Mouse (Mus musculus) embryonic facial prominence, embryonic 10.5 days (tissue): ENCODE results near the gene Mt2. TPM values are rescaled to one million over a fixed set of nuclear protein-coding genes. Genes with fewer than 3 reads are reported as not detected.
"Not testable (repeated sequence)": the region's sequence is repeated elsewhere in the genome, so short reads cannot be mapped to it uniquely, and the experiment has no call there.

Source experiments
- DNase-seq: peaks from one replicate; pipeline ENCODE4 v3.0.0-alpha.2; 2017; ENCODE audit warnings: low spot score
- H3K27ac ChIP-seq: fragments of 300-500 bp; sonication (generic); replicated peaks from 2 replicates; pipeline ENCODE4 v1.5.1; 2016; ENCODE audit warnings: mild to moderate bottlenecking
- H3K27me3 ChIP-seq: fragments of 300-500 bp; sonication (generic); replicated peaks from 2 replicates; pipeline ENCODE4 v1.6.1; 2016; ENCODE audit warnings: low read depth, mild to moderate bottlenecking; ENCODE audit not compliant: poor library complexity, severe bottlenecking
- H3K36me3 ChIP-seq: fragments of 300-500 bp; sonication (generic); replicated peaks from 2 replicates; pipeline ENCODE4 v1.6.1; 2016; ENCODE audit warnings: mild to moderate bottlenecking, moderate library complexity
- H3K4me1 ChIP-seq: fragments of 300-500 bp; sonication (generic); 2 replicates; pipeline ENCODE4 v1.6.1; 2016
- H3K4me3 ChIP-seq: fragments of 300-500 bp; sonication (generic); 2 replicates; pipeline ENCODE4 v1.5.1; 2016; ENCODE audit warnings: mild to moderate bottlenecking, moderate library complexity
- H3K9me3 ChIP-seq: fragments of 300-500 bp; sonication (generic); 2 replicates; pipeline ENCODE4 v1.6.1; 2016; ENCODE audit warnings: mild to moderate bottlenecking
- WGBS: fragments of 180-500 bp; shearing (Covaris S2); methylation state at CpG from one replicate; pipeline ENCODE4 v1.1.7; 2016; 5-methylcytosine and 5-hydroxymethylcytosine counted together
- polyA plus RNA-seq: library from polyadenylated mRNA; unstranded; fragments of >200 nt; fragmentation: Nextera tagmentation; extraction: Ambion mirVana; gene quantifications from 2 replicates; pipeline ENCODE4 v1.2.1, GENCODE M21; 2016

Gene Mt2
- polyA plus RNA-seq, 1 experiment from 2014 or later, result 55.1 TPM

GRCm38 (mm10) chr8:94150925-94151324 is 21.5 kb upstream of the Mt2 start:
- Histone ChIP-seq H3K4me1 (peaks cover 28% of the 10 kb centered on the region), H3K9me3 (no peaks in the 10 kb centered on the region), H3K36me3 (no peaks in the 10 kb centered on the region), H3K4me3 (no peak overlapping the region), H3K27ac (no peak overlapping the region), H3K27me3 (peaks cover 48% of the 10 kb centered on the region)
- WGBS, result 81% methylated on average over 5 of the region's 5 CpGs
- no peak for DNase-seq

DNA sequence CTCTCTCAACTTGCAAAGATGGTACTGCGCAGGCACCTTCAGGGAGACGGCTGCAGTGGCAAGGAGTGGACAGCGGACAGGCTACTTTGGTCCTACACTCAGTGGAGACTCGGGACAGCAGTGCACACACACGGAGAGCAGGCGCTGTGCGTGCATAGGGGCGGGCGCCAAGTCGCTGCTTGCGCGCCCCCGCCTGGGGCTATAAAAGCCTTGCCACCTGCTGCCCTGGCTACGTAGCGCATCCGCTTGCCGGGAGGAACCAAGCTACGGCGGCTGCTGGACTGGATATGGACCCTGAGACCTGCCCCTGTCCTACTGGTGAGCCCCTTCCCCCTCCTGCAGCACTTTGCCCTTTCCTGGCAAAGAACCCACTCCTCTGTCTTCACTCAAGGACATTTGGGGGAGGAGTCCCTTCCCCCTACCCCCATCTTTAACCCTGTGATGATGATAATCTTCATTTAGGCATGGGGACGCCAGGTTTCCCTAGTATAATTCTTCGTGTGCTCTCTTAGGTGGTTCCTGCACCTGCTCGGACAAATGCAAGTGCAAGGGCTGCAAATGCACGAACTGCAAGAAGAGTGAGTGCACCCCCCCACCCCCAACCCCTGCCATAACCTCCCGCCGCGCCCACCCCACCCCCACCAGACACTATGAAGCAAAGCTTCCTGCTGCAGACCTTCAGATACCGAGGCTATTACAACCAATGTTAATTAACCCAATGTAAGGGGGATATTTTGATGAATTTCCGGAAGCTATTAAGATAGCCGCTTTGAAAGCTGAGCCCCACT is 19.8 kb upstream of the Mt2 start, which contains the start of gene Mt3:
Mt3 (plus strand) TSS at position 95 of the 788 bp plus-strand sequence.
- no peaks in the 10 kb centered on the region for H3K9me3 ChIP-seq
- peaks cover 28% of the 10 kb centered on the region for H3K4me1 ChIP-seq
- peak within 1 kb of the TSS; percentile 54 for H3K4me3 ChIP-seq
- H3K36me3 ChIP-seq, result no peaks in the 10 kb centered on the region
- peak within 1 kb of the TSS; percentile 59; the same call in 1 of the 2 replicates for H3K27ac ChIP-seq
- peak; percentile 70 for DNase-seq
- peaks cover 49% of the 10 kb centered on the region for H3K27me3 ChIP-seq
- 2% methylated on average over 29 of the region's 29 CpGs for WGBS

- WGBS, result 24% methylated on average over 7 of the region's 7 CpGs
- no peak for DNase-seq
- peaks cover 28% of the 10 kb centered on the region for H3K4me1 ChIP-seq
- H3K9me3 ChIP-seq, result no peaks in the 10 kb centered on the region
- H3K27me3 ChIP-seq, result peaks cover 49% of the 10 kb centered on the region
- no peak overlapping the region for H3K27ac ChIP-seq
- peak overlapping the region; percentile 54 for H3K4me3 ChIP-seq
- H3K36me3 ChIP-seq, result no peaks in the 10 kb centered on the region
Measured at GRCm38 (mm10) chr8:94153451-94153850, 19.0 kb upstream of the Mt2 start.

DNA sequence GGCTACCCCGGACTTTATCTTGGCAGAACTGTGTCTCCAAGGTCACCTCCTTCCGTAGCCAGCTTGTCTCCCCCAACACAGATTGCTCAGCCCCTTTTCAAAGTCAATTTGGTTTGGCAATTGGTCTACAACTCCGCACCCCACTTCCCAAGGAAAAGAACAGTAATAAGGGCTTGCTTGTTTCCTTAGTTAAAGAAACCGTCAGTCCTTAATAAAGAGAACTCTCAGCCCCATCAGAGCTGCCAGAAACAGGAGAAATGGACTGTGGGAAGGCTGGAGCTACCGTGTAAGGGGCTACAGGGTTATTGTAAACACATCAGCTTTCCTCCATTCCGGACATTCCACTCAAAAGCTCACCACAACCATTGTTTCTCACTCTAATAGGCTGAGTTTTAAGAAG is 17.9 kb upstream of the Mt2 start:
- no peak for DNase-seq
- peaks cover 49% of the 10 kb centered on the region for H3K27me3 ChIP-seq
- no peaks in the 10 kb centered on the region for H3K9me3 ChIP-seq
- H3K36me3 ChIP-seq, result no peaks in the 10 kb centered on the region
- no peak overlapping the region for H3K4me3 ChIP-seq
- 54% methylated on average over 6 of the region's 6 CpGs for WGBS
- H3K4me1 ChIP-seq, result peaks cover 28% of the 10 kb centered on the region
- H3K27ac ChIP-seq, result no peak overlapping the region

- Histone ChIP-seq H3K4me3 (no peak overlapping the region), H3K36me3 (no peaks in the 10 kb centered on the region), H3K4me1 (peaks cover 28% of the 10 kb centered on the region), H3K9me3 (no peaks in the 10 kb centered on the region), H3K27ac (no peak overlapping the region), H3K27me3 (peaks cover 42% of the 10 kb centered on the region)
- WGBS, result 81% methylated on average over 4 of the region's 4 CpGs
- no peak for DNase-seq
Measured at GRCm38 (mm10) chr8:94156092-94156491, 16.4 kb upstream of the Mt2 start.

- not testable (repeated sequence) for H3K36me3 ChIP-seq, H3K4me3 ChIP-seq, H3K27ac ChIP-seq, H3K9me3 ChIP-seq, DNase-seq, H3K4me1 ChIP-seq
- WGBS, result 75% methylated on average over 8 of the region's 8 CpGs
- H3K27me3 ChIP-seq, result peaks cover 32% of the 10 kb centered on the region
Measured at GRCm38 (mm10) chr8:94165772-94166171, 6.7 kb upstream of the Mt2 start.

DNA sequence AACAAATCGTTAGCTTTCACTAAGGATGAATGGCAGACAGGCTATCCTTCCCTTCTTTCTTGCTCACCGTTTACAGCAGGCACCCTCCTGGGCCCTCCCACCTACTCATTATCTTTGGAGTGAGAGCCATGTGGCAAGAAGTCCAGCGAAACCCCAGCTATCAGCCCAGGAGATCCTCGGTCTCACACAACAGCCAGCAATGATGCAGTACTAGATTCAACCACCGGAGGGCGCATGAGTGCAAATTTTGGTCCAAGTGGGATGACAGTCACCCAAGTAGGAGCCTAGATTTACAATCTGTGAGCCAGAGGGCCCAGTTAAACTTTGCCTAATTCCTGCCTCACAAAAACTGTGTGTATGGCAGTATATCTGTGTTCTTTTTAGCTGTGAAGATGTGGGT is 5.2 kb upstream of the Mt2 start:
- peak; percentile 89 for DNase-seq

DNA sequence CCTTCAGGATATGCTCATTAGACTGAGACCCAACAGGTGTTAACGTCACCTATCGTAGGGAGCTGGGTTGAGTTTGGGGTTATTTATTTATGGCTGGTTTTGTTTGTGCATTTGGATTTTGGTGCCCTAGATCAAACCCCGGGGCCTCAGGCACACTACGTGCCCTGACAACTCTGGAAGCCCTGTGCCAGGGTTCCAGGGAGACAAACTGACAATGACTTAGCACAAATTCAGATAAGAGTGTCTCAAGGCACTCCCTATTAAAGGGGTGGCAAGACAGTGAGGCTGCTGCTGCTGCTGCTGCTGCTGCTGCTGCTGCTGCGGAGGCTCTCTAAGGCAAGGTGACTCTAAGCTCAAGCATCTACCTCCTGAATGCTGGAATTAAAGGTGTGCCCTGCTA is 2.9 kb upstream of the Mt2 start:
- no peak for DNase-seq
- no peak overlapping the region for H3K4me3 ChIP-seq
- peaks cover 70% of the 10 kb centered on the region for H3K27me3 ChIP-seq
- H3K36me3 ChIP-seq, result no peaks in the 10 kb centered on the region
- H3K9me3 ChIP-seq, result no peaks in the 10 kb centered on the region
- peaks cover 35% of the 10 kb centered on the region for H3K4me1 ChIP-seq
- 85% methylated on average over 5 of the region's 5 CpGs for WGBS
- H3K27ac ChIP-seq, result no peak overlapping the region

More for the DNA sequence above, 5.2 kb upstream of the Mt2 start:
- H3K4me1 ChIP-seq, result peaks cover 14% of the 10 kb centered on the region
- no peak overlapping the region for H3K27ac ChIP-seq
- no peaks in the 10 kb centered on the region for H3K36me3 ChIP-seq
- H3K4me3 ChIP-seq, result no peak overlapping the region
- no peaks in the 10 kb centered on the region for H3K9me3 ChIP-seq
- 3% methylated on average over 6 of the region's 6 CpGs for WGBS
- H3K27me3 ChIP-seq, result peaks cover 47% of the 10 kb centered on the region

- DNase-seq, result no peak
- Histone ChIP-seq H3K9me3 (no peaks in the 10 kb centered on the region), H3K4me1 (peaks cover 41% of the 10 kb centered on the region), H3K4me3 (peak overlapping the region; percentile 60; the same call in 1 of the 2 replicates), H3K27ac (0 out of 2 replicates have a peak overlapping the region, but pooled peaks have one; percentile 59), H3K27me3 (peaks cover 87% of the 10 kb centered on the region), H3K36me3 (no peaks in the 10 kb centered on the region)
- WGBS, result 43% methylated on average over 10 of the region's 10 CpGs
Measured at GRCm38 (mm10) chr8:94171321-94171755, 1.1 kb upstream of the Mt2 start.

DNA sequence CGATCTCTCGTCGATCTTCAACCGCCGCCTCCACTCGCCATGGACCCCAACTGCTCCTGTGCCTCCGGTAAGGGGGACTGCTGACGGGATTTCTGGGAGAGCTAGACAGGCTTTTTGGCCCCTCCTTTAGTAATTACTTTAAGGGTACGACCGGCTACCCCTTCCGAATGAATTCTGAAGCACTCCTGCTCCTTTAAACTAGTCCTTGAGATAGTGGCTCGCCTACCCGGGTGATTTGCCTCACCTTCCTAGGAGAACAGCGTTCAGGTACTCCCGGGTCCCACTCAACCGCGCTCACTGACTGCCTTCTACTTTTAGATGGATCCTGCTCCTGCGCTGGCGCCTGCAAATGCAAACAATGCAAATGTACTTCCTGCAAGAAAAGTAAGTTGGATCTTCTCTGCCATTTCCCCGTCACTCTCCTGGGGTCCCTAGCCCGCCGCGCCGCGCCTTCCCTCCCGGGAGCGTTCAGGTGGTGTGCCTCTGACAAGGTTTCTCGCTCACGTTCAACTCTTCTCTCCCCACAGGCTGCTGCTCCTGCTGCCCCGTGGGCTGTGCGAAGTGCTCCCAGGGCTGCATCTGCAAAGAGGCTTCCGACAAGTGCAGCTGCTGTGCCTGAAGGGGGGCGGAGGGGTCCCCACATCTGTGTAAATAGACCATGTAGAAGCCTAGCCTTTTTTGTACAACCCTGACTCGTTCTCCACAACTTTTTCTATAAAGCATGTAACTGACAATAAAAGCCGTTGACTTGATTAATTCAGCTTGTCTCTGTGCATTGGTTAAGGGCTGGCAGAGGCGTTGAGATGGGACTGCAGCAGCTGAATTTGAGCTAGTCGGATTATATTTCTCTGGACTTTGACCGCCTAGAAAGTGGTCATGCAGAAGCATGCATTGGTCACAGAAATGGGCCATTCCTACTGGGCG is 607 bp downstream of the Mt2 start:
- 2% methylated on average over 39 of the region's 39 CpGs for WGBS
- Histone ChIP-seq H3K36me3 (no peaks in the 10 kb centered on the region), H3K27ac (peak overlapping the region; percentile 51), H3K4me3 (peak overlapping the region; percentile 60), H3K27me3 (peaks cover 96% of the 10 kb centered on the region), H3K9me3 (no peaks in the 10 kb centered on the region), H3K4me1 (peaks cover 38% of the 10 kb centered on the region)
- peak; percentile 55 for DNase-seq

- peak overlapping the region; percentile 60 for H3K4me3 ChIP-seq
Measured at GRCm38 (mm10) chr8:94173848-94174403, 1.5 kb downstream of the Mt2 start.

DNA sequence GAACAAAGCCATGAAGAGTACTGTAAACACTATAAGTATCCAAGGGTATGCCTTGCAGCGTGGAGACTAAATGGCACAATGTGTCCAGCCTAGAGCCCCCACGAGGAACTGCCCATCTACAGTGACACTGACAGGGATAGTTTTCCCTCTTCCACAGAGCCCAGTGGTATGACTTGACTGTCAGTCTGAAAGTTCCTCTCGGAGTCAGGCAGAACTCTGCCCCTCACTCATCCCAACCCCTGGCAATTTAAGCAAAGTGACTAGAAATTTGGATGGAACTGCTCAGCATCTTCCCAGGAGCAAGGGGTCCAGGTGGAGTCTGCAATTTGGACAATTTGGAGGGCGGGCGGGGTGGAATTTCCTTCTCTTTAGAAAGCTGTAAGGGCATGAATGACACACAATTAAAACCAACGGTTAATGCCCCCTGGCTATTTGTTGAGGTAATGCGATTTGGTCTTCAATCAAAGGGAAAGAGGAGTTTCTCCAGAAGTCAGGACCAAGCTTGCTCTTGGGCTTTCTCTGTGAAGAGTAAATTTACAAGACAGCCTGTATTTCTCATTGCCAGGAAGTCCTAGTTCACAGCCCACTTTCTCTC is 2.3 kb downstream of the Mt2 start:
- DNase-seq, result no peak
- H3K27me3 ChIP-seq, result peaks cover 100% of the 10 kb centered on the region

More at GRCm38 (mm10) chr8:94173848-94174403, 1.5 kb downstream of the Mt2 start:
- DNase-seq, result no peak
- Histone ChIP-seq H3K27me3 (peaks cover 100% of the 10 kb centered on the region), H3K4me1 (peaks cover 41% of the 10 kb centered on the region), H3K36me3 (no peaks in the 10 kb centered on the region), H3K9me3 (no peaks in the 10 kb centered on the region), H3K27ac (no peak overlapping the region)
- WGBS, result 42% methylated on average over 11 of the region's 11 CpGs

More for the DNA sequence above, 2.3 kb downstream of the Mt2 start:
- 19% methylated on average over 7 of the region's 7 CpGs for WGBS
- Histone ChIP-seq H3K9me3 (no peaks in the 10 kb centered on the region), H3K36me3 (no peaks in the 10 kb centered on the region), H3K4me3 (no peak overlapping the region), H3K4me1 (peaks cover 49% of the 10 kb centered on the region), H3K27ac (no peak overlapping the region)
